Mouse (Mus musculus): Measurements from ENCODE around the gene Hao2. TPM values are rescaled to one million over a fixed set of nuclear protein-coding genes. Genes with fewer than 3 reads are reported as not detected.
A peak's percentile ranks its signal among the peaks of the same experiment; 100 is the strongest.

Hao2 gene
- 19.8 and 24.0 TPM in 2 replicates for polyA plus RNA-seq (2015; fragmentation: Nextera tagmentation; extraction: Ambion mirVana)

GRCm38 (mm10) chr3:98893057-98893772 lies at the start of gene Hao2:
Hao2 (minus strand) TSS chr3:98893239.
- Histone ChIP-seq H3K27me3 (ENCODE audit: control insufficient read depth, insufficient read depth, low read depth, low read length) (no peaks in the 10 kb centered on the region), H3K27ac (ENCODE audit: low read length) (no peak within 1 kb of the TSS), H3K4me3 (ENCODE audit: low read depth, low read length) (peak within 1 kb of the TSS; percentile 20), H3K9me3 (replicated peaks; ENCODE audit: control insufficient read depth, low read length) (no peaks in the 10 kb centered on the region), H3K4me1 (ENCODE audit: control insufficient read depth, low read depth, low read length) (no peaks in the 10 kb centered on the region; the same call in 1 of the 2 replicates), H3K36me3 (ENCODE audit: control insufficient read depth, insufficient read depth) (no peaks in the 10 kb centered on the region), H3K9ac (ENCODE audit: low read depth, low read length) (no peak within 1 kb of the TSS; the same call in 1 of the 2 replicates), H3K4me2 (ENCODE audit: low read depth, low read length) (peak within 1 kb of the TSS; percentile 36)
- WGBS (ENCODE audit: insufficient replicate concordance), result 55% methylated on average over 3 of the region's 3 CpGs
- 0 out of 2 replicates have a peak, but pooled peaks have one; percentile 5 for ATAC-seq (ENCODE audit: low read depth)

- Histone ChIP-seq H3K4me3 (ENCODE audit: low read depth, low read length) (peak overlapping the region; percentile 6; the same call in 1 of the 2 replicates), H3K36me3 (ENCODE audit: control insufficient read depth, insufficient read depth) (no peaks in the 10 kb centered on the region), H3K4me2 (ENCODE audit: low read depth, low read length) (peak overlapping the region; percentile 26), H3K9ac (ENCODE audit: low read depth, low read length) (no peak overlapping the region), H3K9me3 (replicated peaks; ENCODE audit: control insufficient read depth, low read length) (no peaks in the 10 kb centered on the region), H3K4me1 (ENCODE audit: control insufficient read depth, low read depth, low read length) (no peaks in the 10 kb centered on the region), H3K27ac (ENCODE audit: low read length) (no peak overlapping the region), H3K27me3 (ENCODE audit: control insufficient read depth, insufficient read depth, low read depth, low read length) (no peaks in the 10 kb centered on the region)
- ATAC-seq (ENCODE audit: low read depth), result no peak
- 19% methylated on average over 10 of the region's 10 CpGs for whole genome bisulfite sequencing (ENCODE audit: insufficient replicate concordance)
Observed at GRCm38 (mm10) chr3:98941601-98942000, 48.6 kb upstream of the Hao2 start.

DNA sequence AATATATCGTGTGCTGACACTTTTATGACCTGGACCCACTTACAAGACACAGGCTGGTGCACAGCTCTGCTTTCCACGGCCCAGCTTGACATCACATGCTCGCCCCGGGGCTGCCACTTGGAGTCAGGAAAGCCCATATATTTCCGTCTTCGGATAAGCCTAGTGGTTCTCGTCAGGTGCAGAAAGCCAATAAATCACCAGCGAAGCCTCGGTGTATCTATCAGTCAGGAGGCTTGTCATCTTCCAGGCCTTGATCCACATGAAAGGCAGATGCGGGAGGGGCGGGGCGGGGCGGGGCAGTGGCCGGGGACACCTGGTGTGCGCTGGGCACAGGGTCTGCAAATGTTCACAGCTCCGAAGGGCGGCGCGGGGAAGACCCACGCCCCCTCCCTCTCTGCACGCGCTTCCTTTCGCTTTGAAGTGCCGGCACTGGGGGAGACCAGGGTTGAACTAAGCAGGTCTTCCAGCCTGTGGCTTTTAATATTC lies 48.1 kb upstream of the Hao2 start:
- no peak overlapping the region for H3K9ac ChIP-seq (ENCODE audit: low read depth, low read length)
- H3K27ac ChIP-seq (ENCODE audit: low read length), result no peak overlapping the region
- ATAC-seq (ENCODE audit: low read depth), result no peak
- no peaks in the 10 kb centered on the region for H3K9me3 ChIP-seq (replicated peaks; ENCODE audit: control insufficient read depth, low read length)
- 6% methylated on average over 24 of the region's 24 CpGs for WGBS (ENCODE audit: insufficient replicate concordance)
- no peaks in the 10 kb centered on the region for H3K36me3 ChIP-seq (ENCODE audit: control insufficient read depth, insufficient read depth)
- H3K4me2 ChIP-seq (ENCODE audit: low read depth, low read length), result peak overlapping the region; percentile 26
- H3K4me3 ChIP-seq (ENCODE audit: low read depth, low read length), result peak overlapping the region; percentile 6; the same call in 1 of the 2 replicates
- H3K4me1 ChIP-seq (ENCODE audit: control insufficient read depth, low read depth, low read length), result no peaks in the 10 kb centered on the region
- no peaks in the 10 kb centered on the region for H3K27me3 ChIP-seq (ENCODE audit: control insufficient read depth, insufficient read depth, low read depth, low read length)

DNA sequence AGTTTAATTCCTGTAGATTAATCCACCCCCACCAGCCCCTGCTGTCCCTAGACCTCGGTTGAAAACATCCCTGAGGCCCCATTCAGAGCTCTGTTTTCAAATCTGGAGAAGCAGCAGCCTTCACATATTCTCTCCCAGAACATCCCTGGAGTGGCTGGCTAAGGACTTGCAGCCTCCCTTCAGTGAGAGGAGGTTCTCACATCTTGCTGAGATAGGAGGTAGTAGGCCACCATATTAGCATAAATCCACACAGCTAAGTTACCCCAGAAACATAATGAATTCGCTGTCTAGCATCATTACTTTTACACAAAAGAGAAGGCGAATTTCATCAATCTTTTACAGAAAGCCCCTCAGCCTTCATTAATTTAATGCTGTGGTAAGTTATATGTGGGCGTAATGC lies 47.2 kb upstream of the Hao2 start:
- Histone ChIP-seq H3K4me3 (ENCODE audit: low read depth, low read length) (no peak overlapping the region), H3K27ac (ENCODE audit: low read length) (no peak overlapping the region), H3K9me3 (replicated peaks; ENCODE audit: control insufficient read depth, low read length) (no peaks in the 10 kb centered on the region), H3K36me3 (ENCODE audit: control insufficient read depth, insufficient read depth) (no peaks in the 10 kb centered on the region), H3K4me2 (ENCODE audit: low read depth, low read length) (no peak overlapping the region), H3K27me3 (ENCODE audit: control insufficient read depth, insufficient read depth, low read depth, low read length) (no peaks in the 10 kb centered on the region), H3K9ac (ENCODE audit: low read depth, low read length) (no peak overlapping the region), H3K4me1 (ENCODE audit: control insufficient read depth, low read depth, low read length) (no peaks in the 10 kb centered on the region)
- ATAC-seq (ENCODE audit: low read depth), result no peak
- 58% methylated on average over 4 of the region's 4 CpGs for WGBS (ENCODE audit: insufficient replicate concordance)

GRCm38 (mm10) chr3:98936446-98936845 lies 43.4 kb upstream of the Hao2 start:
- Histone ChIP-seq H3K4me2 (ENCODE audit: low read depth, low read length) (no peak overlapping the region), H3K27ac (ENCODE audit: low read length) (no peak overlapping the region), H3K27me3 (ENCODE audit: control insufficient read depth, insufficient read depth, low read depth, low read length) (no peaks in the 10 kb centered on the region), H3K36me3 (ENCODE audit: control insufficient read depth, insufficient read depth) (no peaks in the 10 kb centered on the region), H3K4me3 (ENCODE audit: low read depth, low read length) (no peak overlapping the region), H3K9me3 (replicated peaks; ENCODE audit: control insufficient read depth, low read length) (no peaks in the 10 kb centered on the region), H3K9ac (ENCODE audit: low read depth, low read length) (no peak overlapping the region), H3K4me1 (ENCODE audit: control insufficient read depth, low read depth, low read length) (no peaks in the 10 kb centered on the region)
- no peak for ATAC-seq (ENCODE audit: low read depth)
- 69% methylated on average over 3 of the region's 3 CpGs for WGBS (ENCODE audit: insufficient replicate concordance)

DNA sequence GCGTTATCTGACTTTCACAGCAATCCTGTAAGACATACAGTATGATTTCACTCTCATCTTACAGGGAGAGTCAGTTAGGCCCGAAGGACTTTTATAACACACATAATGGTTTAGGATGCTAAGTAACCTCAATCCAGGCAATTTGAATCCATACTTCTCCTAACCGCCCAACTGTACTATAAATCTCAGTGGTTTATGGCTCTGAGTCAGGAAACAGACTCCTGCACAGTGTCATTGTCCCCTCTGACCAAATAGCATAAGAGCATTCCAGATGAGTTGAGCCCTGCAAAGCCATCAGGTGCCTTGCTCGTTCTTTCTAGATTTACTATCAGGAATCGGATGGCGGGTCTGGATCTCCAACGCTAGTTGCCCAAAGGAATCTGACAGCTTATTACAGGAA lies 41.6 kb upstream of the Hao2 start:
- no peaks in the 10 kb centered on the region for H3K27me3 ChIP-seq (ENCODE audit: control insufficient read depth, insufficient read depth, low read depth, low read length)
- ATAC-seq (ENCODE audit: low read depth), result no peak
- 67% methylated on average over 7 of the region's 7 CpGs for WGBS (ENCODE audit: insufficient replicate concordance)
- H3K9ac ChIP-seq (ENCODE audit: low read depth, low read length), result no peak overlapping the region
- no peak overlapping the region for H3K4me2 ChIP-seq (ENCODE audit: low read depth, low read length)
- H3K27ac ChIP-seq (ENCODE audit: low read length), result no peak overlapping the region
- no peaks in the 10 kb centered on the region for H3K4me1 ChIP-seq (ENCODE audit: control insufficient read depth, low read depth, low read length)
- H3K9me3 ChIP-seq (replicated peaks; ENCODE audit: control insufficient read depth, low read length), result no peaks in the 10 kb centered on the region
- H3K4me3 ChIP-seq (ENCODE audit: low read depth, low read length), result no peak overlapping the region
- no peaks in the 10 kb centered on the region for H3K36me3 ChIP-seq (ENCODE audit: control insufficient read depth, insufficient read depth)

- peak; percentile 73 for ATAC-seq (ENCODE audit: low read depth)
- Histone ChIP-seq H3K27ac (ENCODE audit: low read length) (peak overlapping the region; percentile 40), H3K9ac (ENCODE audit: low read depth, low read length) (no peak overlapping the region), H3K4me3 (ENCODE audit: low read depth, low read length) (no peak overlapping the region), H3K27me3 (ENCODE audit: control insufficient read depth, insufficient read depth, low read depth, low read length) (no peaks in the 10 kb centered on the region), H3K4me1 (ENCODE audit: control insufficient read depth, low read depth, low read length) (no peaks in the 10 kb centered on the region), H3K9me3 (replicated peaks; ENCODE audit: control insufficient read depth, low read length) (no peaks in the 10 kb centered on the region), H3K4me2 (ENCODE audit: low read depth, low read length) (no peak overlapping the region), H3K36me3 (ENCODE audit: control insufficient read depth, insufficient read depth) (no peaks in the 10 kb centered on the region)
- WGBS (ENCODE audit: insufficient replicate concordance), result 69% methylated on average over 1 of the region's 1 CpGs
Observed at GRCm38 (mm10) chr3:98934041-98934440, 41.0 kb upstream of the Hao2 start.

DNA sequence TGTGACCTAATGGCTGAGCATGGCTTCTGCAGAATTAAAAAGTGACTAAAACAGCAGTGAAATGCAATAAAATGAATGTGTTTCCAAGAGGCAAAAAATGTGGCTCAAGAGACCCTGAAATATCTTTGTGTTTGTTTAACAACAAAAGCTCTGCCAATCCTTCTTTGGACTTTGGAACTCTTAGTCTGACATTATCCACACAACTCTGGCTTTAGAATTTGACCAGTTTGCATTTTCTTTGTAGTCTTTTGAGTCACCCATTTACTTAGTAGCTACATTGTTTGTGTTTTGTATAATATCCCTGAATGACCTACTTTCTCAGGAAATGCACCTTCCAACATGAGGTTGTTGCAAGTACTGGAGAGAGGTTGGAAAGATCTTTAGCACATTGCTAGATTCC lies 39.4 kb upstream of the Hao2 start:
- no peak overlapping the region for H3K4me2 ChIP-seq (ENCODE audit: low read depth, low read length)
- no peak overlapping the region; the same call in 1 of the 2 replicates for H3K27ac ChIP-seq (ENCODE audit: low read length)
- peak; percentile 37; the same call in 1 of the 2 replicates for ATAC-seq (ENCODE audit: low read depth)
- no peaks in the 10 kb centered on the region for H3K4me1 ChIP-seq (ENCODE audit: control insufficient read depth, low read depth, low read length)
- H3K9ac ChIP-seq (ENCODE audit: low read depth, low read length), result no peak overlapping the region
- H3K4me3 ChIP-seq (ENCODE audit: low read depth, low read length), result no peak overlapping the region
- H3K27me3 ChIP-seq (ENCODE audit: control insufficient read depth, insufficient read depth, low read depth, low read length), result no peaks in the 10 kb centered on the region
- H3K9me3 ChIP-seq (replicated peaks; ENCODE audit: control insufficient read depth, low read length), result no peaks in the 10 kb centered on the region
- H3K36me3 ChIP-seq (ENCODE audit: control insufficient read depth, insufficient read depth), result no peaks in the 10 kb centered on the region

DNA sequence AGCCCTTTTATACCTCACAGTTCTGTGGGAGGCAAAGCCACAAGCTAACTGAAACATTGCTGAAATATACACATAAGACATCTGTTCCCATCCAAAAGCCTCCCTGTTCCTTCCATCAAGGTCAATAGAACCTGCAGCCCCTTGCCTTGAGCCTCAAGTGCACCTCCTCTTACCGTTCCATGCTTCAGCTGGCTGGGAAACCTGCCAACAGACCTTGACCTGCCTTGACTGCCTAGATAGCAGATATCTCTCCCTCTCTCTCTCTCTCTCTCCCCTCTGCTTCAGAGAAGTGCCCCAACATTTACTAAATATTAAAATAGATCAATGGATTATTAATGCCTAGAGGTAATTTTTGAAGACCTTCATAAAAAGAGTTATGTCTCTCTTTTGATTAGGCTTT lies 38.8 kb upstream of the Hao2 start:
- no peak for ATAC-seq (ENCODE audit: low read depth)
- H3K27ac ChIP-seq (ENCODE audit: low read length), result no peak overlapping the region
- H3K4me2 ChIP-seq (ENCODE audit: low read depth, low read length), result no peak overlapping the region
- H3K9me3 ChIP-seq (replicated peaks; ENCODE audit: control insufficient read depth, low read length), result no peaks in the 10 kb centered on the region
- no peaks in the 10 kb centered on the region for H3K4me1 ChIP-seq (ENCODE audit: control insufficient read depth, low read depth, low read length)
- no peak overlapping the region for H3K9ac ChIP-seq (ENCODE audit: low read depth, low read length)
- no peaks in the 10 kb centered on the region for H3K36me3 ChIP-seq (ENCODE audit: control insufficient read depth, insufficient read depth)
- 35% methylated on average over 1 of the region's 1 CpGs for WGBS (ENCODE audit: insufficient replicate concordance)
- no peak overlapping the region for H3K4me3 ChIP-seq (ENCODE audit: low read depth, low read length)
- H3K27me3 ChIP-seq (ENCODE audit: control insufficient read depth, insufficient read depth, low read depth, low read length), result no peaks in the 10 kb centered on the region
